Mouse (Mus musculus): ENCODE data around the gene Wdfy3. TPM values are rescaled to one million over a fixed set of nuclear protein-coding genes. Genes with fewer than 3 reads are reported as not detected.
A peak's percentile ranks its signal among the peaks of the same experiment; 100 is the strongest.

Gene Wdfy3
- total and polyA plus RNA-seq, 2 experiments from 2014 or later = 18.2 to 89.2 TPM

GRCm38 (mm10) chr5:101826531-101826970 lies 243.2 kb downstream of the Wdfy3 start:
- Histone ChIP-seq H3K4me3 (ENCODE audit: low read depth, low read length) (no peak overlapping the region), H3K9me3 (ENCODE audit: low read length) (no peaks in the 10 kb centered on the region), H3K4me2 (ENCODE audit: low read depth, low read length, poor library complexity, severe bottlenecking) (peak overlapping the region; percentile 42), H3K27me3 (ENCODE audit: insufficient read depth, low read length) (peaks cover 6% of the 10 kb centered on the region; the same call in 1 of the 2 replicates), H3K9ac (replicated peaks; ENCODE audit: low read length, poor library complexity, severe bottlenecking) (no peak overlapping the region), H3K27ac (ENCODE audit: low read depth, low read length) (no peak overlapping the region), H3K4me1 (ENCODE audit: insufficient read depth, low read length) (peaks cover 3% of the 10 kb centered on the region; the same call in 1 of the 2 replicates), H3K36me3 (ENCODE audit: insufficient read depth, low read length) (peaks cover 9% of the 10 kb centered on the region; the same call in 1 of the 2 replicates)
- DNase-seq (ENCODE audit: low spot score) (peak; percentile 79), ATAC-seq (ENCODE audit: low FRiP score) (peak; percentile 35; the same call in 1 of the 2 replicates)
- WGBS = 5% methylated on average over 15 of the region's 15 CpGs
- no peak for TF ChIP-seq CTCF (IDR thresholded peaks at IDR 0.05)

- TF ChIP-seq CTCF (IDR thresholded peaks at IDR 0.05) = no peak
- Histone ChIP-seq H3K36me3 (ENCODE audit: insufficient read depth, low read length) (peaks cover 5% of the 10 kb centered on the region; the same call in 1 of the 2 replicates), H3K9me3 (ENCODE audit: low read length) (no peaks in the 10 kb centered on the region), H3K9ac (replicated peaks; ENCODE audit: low read length, poor library complexity, severe bottlenecking) (no peak overlapping the region), H3K27ac (ENCODE audit: low read depth, low read length) (no peak overlapping the region), H3K27me3 (ENCODE audit: insufficient read depth, low read length) (peaks cover 6% of the 10 kb centered on the region; the same call in 1 of the 2 replicates), H3K4me1 (ENCODE audit: insufficient read depth, low read length) (peaks cover 3% of the 10 kb centered on the region; the same call in 1 of the 2 replicates), H3K4me2 (ENCODE audit: low read depth, low read length, poor library complexity, severe bottlenecking) (no peak overlapping the region), H3K4me3 (ENCODE audit: low read depth, low read length) (no peak overlapping the region)
- no peak for DNase-seq (ENCODE audit: low spot score)
- 20% methylated on average over 13 of the region's 13 CpGs for WGBS
- ATAC-seq (ENCODE audit: low FRiP score) = no peak
Observed at GRCm38 (mm10) chr5:101825111-101825911, 244.4 kb downstream of the Wdfy3 start.

DNA sequence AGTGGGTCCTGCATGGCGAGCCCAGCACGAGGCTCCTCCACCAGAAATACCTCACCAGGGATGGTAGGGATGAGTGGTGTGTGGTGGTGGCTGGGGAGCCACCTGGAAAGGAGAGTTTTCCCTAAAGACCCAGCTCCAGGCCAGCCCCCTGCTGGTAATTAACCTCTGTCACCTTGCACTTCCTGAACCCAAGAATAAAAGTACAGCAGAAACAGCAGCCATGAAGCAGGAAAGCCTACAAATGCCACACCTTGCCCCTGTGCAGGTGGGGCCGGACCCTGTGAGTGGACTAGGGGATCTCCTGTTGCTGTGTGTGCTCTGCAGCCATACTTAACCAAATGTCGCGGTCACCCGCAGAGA lies 247.4 kb downstream of the Wdfy3 start:
- WGBS = 60% methylated on average over 6 of the region's 6 CpGs
- H3K9me3 ChIP-seq (ENCODE audit: low read length) = no peaks in the 10 kb centered on the region
- H3K27ac ChIP-seq (ENCODE audit: low read depth, low read length) = no peak overlapping the region
- no peak for ATAC-seq (ENCODE audit: low FRiP score)
- H3K4me3 ChIP-seq (ENCODE audit: low read depth, low read length) = no peak overlapping the region
- H3K9ac ChIP-seq (replicated peaks; ENCODE audit: low read length, poor library complexity, severe bottlenecking) = no peak overlapping the region
- no peak for TF ChIP-seq CTCF (IDR thresholded peaks at IDR 0.05)
- H3K36me3 ChIP-seq (ENCODE audit: insufficient read depth, low read length) = no peaks in the 10 kb centered on the region
- no peak overlapping the region for H3K4me2 ChIP-seq (ENCODE audit: low read depth, low read length, poor library complexity, severe bottlenecking)
- peaks cover under 1% of the 10 kb centered on the region; the same call in 1 of the 2 replicates for H3K27me3 ChIP-seq (ENCODE audit: insufficient read depth, low read length)
- DNase-seq (ENCODE audit: low spot score) = no peak
- H3K4me1 ChIP-seq (ENCODE audit: insufficient read depth, low read length) = peaks cover 3% of the 10 kb centered on the region; the same call in 1 of the 2 replicates

DNA sequence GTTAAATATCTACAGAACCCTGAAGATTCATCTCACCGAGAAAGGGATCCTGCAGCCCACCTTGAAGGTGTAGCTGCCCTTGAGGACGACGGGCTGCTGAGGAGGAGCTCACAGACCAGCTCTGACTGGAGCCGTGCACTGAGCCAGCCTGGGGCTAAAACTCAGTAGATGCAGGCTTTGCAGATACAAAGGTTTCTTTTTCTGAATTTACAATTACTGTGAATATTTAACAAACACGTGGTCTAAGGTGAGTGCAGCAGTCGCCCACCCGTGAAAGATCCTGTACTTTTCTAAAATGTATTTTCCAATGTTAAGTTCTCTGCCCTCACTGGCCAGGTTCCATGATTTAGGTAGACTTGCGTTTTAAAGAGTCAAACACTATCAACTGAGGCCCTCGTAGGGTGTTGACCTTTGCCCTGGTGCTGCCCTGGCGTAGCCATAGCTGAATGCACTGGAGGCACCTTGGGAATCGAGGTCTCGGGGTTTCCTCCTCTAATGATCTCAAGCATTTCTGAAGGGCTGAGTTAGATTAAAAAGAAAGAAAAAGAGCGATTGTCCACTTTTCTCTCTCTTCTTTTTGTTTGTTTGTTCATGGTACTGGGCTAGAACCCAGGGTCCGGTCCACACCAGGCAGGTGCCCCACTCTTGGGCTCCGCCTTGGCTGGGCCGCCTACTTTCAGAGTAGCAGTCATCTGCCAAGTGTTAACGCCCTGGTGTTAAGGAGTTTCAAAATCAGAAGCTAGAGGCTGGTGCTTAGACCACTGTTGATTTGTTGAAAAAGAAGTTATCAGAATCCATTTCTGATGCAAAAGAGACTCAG lies 248.0 kb downstream of the Wdfy3 start:
- no peaks in the 10 kb centered on the region for H3K9me3 ChIP-seq (ENCODE audit: low read length)
- no peak for TF ChIP-seq CTCF (IDR thresholded peaks at IDR 0.05)
- H3K9ac ChIP-seq (replicated peaks; ENCODE audit: low read length, poor library complexity, severe bottlenecking) = no peak overlapping the region
- no peak for DNase-seq (ENCODE audit: low spot score)
- H3K4me3 ChIP-seq (ENCODE audit: low read depth, low read length) = no peak overlapping the region
- no peak overlapping the region for H3K4me2 ChIP-seq (ENCODE audit: low read depth, low read length, poor library complexity, severe bottlenecking)
- no peak for ATAC-seq (ENCODE audit: low FRiP score)
- H3K27ac ChIP-seq (ENCODE audit: low read depth, low read length) = no peak overlapping the region
- no peaks in the 10 kb centered on the region for H3K27me3 ChIP-seq (ENCODE audit: insufficient read depth, low read length)
- H3K4me1 ChIP-seq (ENCODE audit: insufficient read depth, low read length) = peaks cover 3% of the 10 kb centered on the region; the same call in 1 of the 2 replicates
- WGBS = 64% methylated on average over 17 of the region's 17 CpGs
- no peaks in the 10 kb centered on the region for H3K36me3 ChIP-seq (ENCODE audit: insufficient read depth, low read length)

GRCm38 (mm10) chr5:101821052-101821451 lies 248.7 kb downstream of the Wdfy3 start:
- Histone ChIP-seq H3K27ac (ENCODE audit: low read depth, low read length) (no peak overlapping the region), H3K9ac (replicated peaks; ENCODE audit: low read length, poor library complexity, severe bottlenecking) (no peak overlapping the region), H3K27me3 (ENCODE audit: insufficient read depth, low read length) (no peaks in the 10 kb centered on the region), H3K4me2 (ENCODE audit: low read depth, low read length, poor library complexity, severe bottlenecking) (no peak overlapping the region), H3K4me1 (ENCODE audit: insufficient read depth, low read length) (peaks cover 3% of the 10 kb centered on the region; the same call in 1 of the 2 replicates), H3K4me3 (ENCODE audit: low read depth, low read length) (no peak overlapping the region), H3K36me3 (ENCODE audit: insufficient read depth, low read length) (no peaks in the 10 kb centered on the region), H3K9me3 (ENCODE audit: low read length) (no peaks in the 10 kb centered on the region)
- TF ChIP-seq CTCF (IDR thresholded peaks at IDR 0.05) = no peak
- no peak for DNase-seq (ENCODE audit: low spot score)
- no peak for ATAC-seq (ENCODE audit: low FRiP score)
- WGBS = 72% methylated on average over 8 of the region's 8 CpGs
